Mouse (Mus musculus): ENCODE data around the gene Nkx2-1. TPM values are rescaled to one million over a fixed set of nuclear protein-coding genes. Genes with fewer than 3 reads are reported as not detected.

The Nkx2-1 gene
- polyA plus RNA-seq, 1 experiment from 2014 or later, result 87.6 TPM

- Histone ChIP-seq H3K27ac (peak overlapping the region; percentile 84), H3K27me3 (peaks cover 90% of the 10 kb centered on the region), H3K9ac (peak overlapping the region; percentile 43), H3K4me2 (peak overlapping the region; percentile 48), H3K4me1 (no peaks in the 10 kb centered on the region), H3K4me3 (peak overlapping the region; percentile 13), H3K9me3 (no peaks in the 10 kb centered on the region), H3K36me3 (no peaks in the 10 kb centered on the region)
- WGBS, result 14% methylated on average over 4 of the region's 4 CpGs
- no peak for ATAC-seq (ENCODE audit: borderline replicate concordance, extremely low read depth, low FRiP score, low TSS enrichment)
Measured at GRCm38 (mm10) chr12:56522191-56522590, 14.5 kb downstream of the Nkx2-1 start.

- H3K4me3 ChIP-seq, result peak overlapping the region; percentile 42
- WGBS, result 2% methylated on average over 33 of the region's 33 CpGs
- H3K27ac ChIP-seq, result peak overlapping the region; percentile 93
- no peaks in the 10 kb centered on the region for H3K4me1 ChIP-seq
- no peaks in the 10 kb centered on the region for H3K9me3 ChIP-seq
- H3K27me3 ChIP-seq, result peaks cover 80% of the 10 kb centered on the region
- peak overlapping the region; percentile 50 for H3K4me2 ChIP-seq
- peak; percentile 29; the same call in 1 of the 2 replicates for ATAC-seq (ENCODE audit: borderline replicate concordance, extremely low read depth, low FRiP score, low TSS enrichment)
- H3K9ac ChIP-seq, result peak overlapping the region; percentile 64
- no peaks in the 10 kb centered on the region for H3K36me3 ChIP-seq
Measured at GRCm38 (mm10) chr12:56521106-56521840, 15.4 kb downstream of the Nkx2-1 start.

DNA sequence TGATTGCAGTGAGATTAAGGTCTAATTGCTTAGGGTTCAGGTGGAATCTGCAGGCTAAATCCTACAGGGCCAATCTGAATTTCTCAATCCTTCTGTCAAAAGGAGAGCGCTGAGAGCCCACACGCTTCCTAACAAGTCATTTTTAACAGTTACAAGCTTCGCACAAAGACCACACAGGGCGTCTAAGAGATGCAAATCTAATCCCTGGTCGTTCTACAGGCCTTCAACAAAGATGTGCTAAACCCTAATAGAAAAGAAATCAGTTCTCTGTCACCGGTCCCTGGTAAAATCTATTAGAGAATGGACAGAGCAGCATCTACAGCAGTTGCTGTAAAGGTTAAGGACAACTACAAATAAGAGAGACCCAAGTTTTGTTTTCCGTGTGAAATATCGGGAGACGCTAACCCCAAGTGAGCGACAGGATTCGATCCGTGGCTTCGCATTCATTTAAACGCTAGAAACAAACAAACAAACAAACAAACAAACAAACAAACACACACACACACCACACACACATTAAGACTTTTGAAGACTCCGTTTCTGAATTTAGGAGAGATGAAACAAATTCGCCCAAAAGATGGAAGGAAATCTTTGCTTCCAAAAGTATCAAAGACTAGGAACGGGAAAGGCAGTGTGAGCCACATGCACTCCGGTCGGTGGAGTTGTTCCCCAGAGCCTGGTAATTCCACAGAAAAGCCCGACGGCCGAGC lies 16.2 kb downstream of the Nkx2-1 start:
- Histone ChIP-seq H3K4me2 (peak overlapping the region; percentile 50), H3K27me3 (peaks cover 73% of the 10 kb centered on the region), H3K27ac (peak overlapping the region; percentile 93)

GRCm38 (mm10) chr12:56519738-56520191 lies 16.9 kb downstream of the Nkx2-1 start:
- no peaks in the 10 kb centered on the region for H3K36me3 ChIP-seq
- no peaks in the 10 kb centered on the region for H3K9me3 ChIP-seq
- H3K27me3 ChIP-seq, result peaks cover 69% of the 10 kb centered on the region
- peaks cover 5% of the 10 kb centered on the region; the same call in 1 of the 2 replicates for H3K4me1 ChIP-seq
- H3K9ac ChIP-seq, result peak overlapping the region; percentile 64
- WGBS, result under 1% methylated on average over 30 of the region's 30 CpGs
- peak overlapping the region; percentile 50 for H3K4me2 ChIP-seq
- ATAC-seq (ENCODE audit: borderline replicate concordance, extremely low read depth, low FRiP score, low TSS enrichment), result 0 out of 2 replicates have a peak, but pooled peaks have one; percentile 27
- H3K27ac ChIP-seq, result peak overlapping the region; percentile 93
- H3K4me3 ChIP-seq, result peak overlapping the region; percentile 42

More for the DNA sequence above, 16.2 kb downstream of the Nkx2-1 start:
- no peak for ATAC-seq (ENCODE audit: borderline replicate concordance, extremely low read depth, low FRiP score, low TSS enrichment)
- Histone ChIP-seq H3K4me1 (no peaks in the 10 kb centered on the region), H3K9ac (peak overlapping the region; percentile 64), H3K9me3 (no peaks in the 10 kb centered on the region), H3K4me3 (peak overlapping the region; percentile 42), H3K36me3 (no peaks in the 10 kb centered on the region)
- WGBS, result 2% methylated on average over 22 of the region's 22 CpGs

DNA sequence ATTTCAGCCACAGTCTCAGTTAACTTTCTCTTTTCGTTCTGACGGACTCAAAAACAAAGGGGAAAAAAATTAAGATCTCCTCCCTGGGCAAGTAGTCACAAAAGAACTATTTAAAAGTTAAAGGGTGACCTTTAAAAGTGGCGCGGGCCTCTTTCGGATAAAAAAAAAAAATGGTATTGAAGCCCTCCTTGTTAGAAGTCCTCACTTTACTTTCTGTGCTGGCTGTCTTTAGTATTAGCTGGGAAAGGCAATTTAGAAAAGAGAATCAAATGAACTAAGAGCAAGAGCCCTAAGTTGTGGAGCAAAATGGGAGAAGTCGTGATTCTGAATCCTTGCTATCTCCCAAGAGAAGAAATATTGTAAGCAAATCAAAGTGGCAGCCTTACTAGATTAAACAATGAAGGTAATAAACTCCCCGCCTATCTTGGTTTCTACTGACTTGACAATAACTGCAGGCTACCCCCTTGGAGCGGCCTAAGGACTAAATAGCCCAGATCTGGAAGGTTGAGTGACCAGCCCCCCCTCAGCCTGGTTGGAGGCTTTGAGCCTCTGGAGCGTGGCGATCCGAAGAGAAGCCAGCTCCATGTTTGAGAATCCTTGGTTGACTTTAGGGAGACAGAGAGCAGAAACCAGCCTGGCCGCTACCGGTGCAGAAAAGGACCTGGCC lies 17.5 kb downstream of the Nkx2-1 start:
- H3K9me3 ChIP-seq, result no peaks in the 10 kb centered on the region
- H3K27me3 ChIP-seq, result peaks cover 64% of the 10 kb centered on the region
- H3K27ac ChIP-seq, result peak overlapping the region; percentile 93
- ATAC-seq (ENCODE audit: borderline replicate concordance, extremely low read depth, low FRiP score, low TSS enrichment), result 0 out of 2 replicates have a peak, but pooled peaks have one; percentile 20
- WGBS, result 16% methylated on average over 13 of the region's 13 CpGs
- H3K9ac ChIP-seq, result peak overlapping the region; percentile 64
- peak overlapping the region; percentile 42 for H3K4me3 ChIP-seq
- no peaks in the 10 kb centered on the region for H3K36me3 ChIP-seq
- H3K4me1 ChIP-seq, result peaks cover 5% of the 10 kb centered on the region; the same call in 1 of the 2 replicates
- H3K4me2 ChIP-seq, result peak overlapping the region; percentile 50

GRCm38 (mm10) chr12:56518221-56518620 lies 18.5 kb downstream of the Nkx2-1 start:
- Histone ChIP-seq H3K9me3 (no peaks in the 10 kb centered on the region), H3K4me1 (peaks cover 5% of the 10 kb centered on the region; the same call in 1 of the 2 replicates), H3K4me3 (peak overlapping the region; percentile 15; the same call in 1 of the 2 replicates), H3K9ac (no peak overlapping the region), H3K4me2 (peak overlapping the region; percentile 50), H3K27ac (peak overlapping the region; percentile 93), H3K27me3 (peaks cover 54% of the 10 kb centered on the region), H3K36me3 (no peaks in the 10 kb centered on the region)
- ATAC-seq (ENCODE audit: borderline replicate concordance, extremely low read depth, low FRiP score, low TSS enrichment), result no peak
- WGBS, result 25% methylated on average over 5 of the region's 5 CpGs

GRCm38 (mm10) chr12:56514831-56515230 lies 21.9 kb downstream of the Nkx2-1 start:
- no peak for ATAC-seq (ENCODE audit: borderline replicate concordance, extremely low read depth, low FRiP score, low TSS enrichment)
- no peak overlapping the region for H3K9ac ChIP-seq
- H3K4me3 ChIP-seq, result no peak overlapping the region
- H3K4me2 ChIP-seq, result no peak overlapping the region
- H3K27ac ChIP-seq, result peak overlapping the region; percentile 41
- peaks cover 25% of the 10 kb centered on the region for H3K27me3 ChIP-seq
- 58% methylated on average over 5 of the region's 5 CpGs for WGBS
- no peaks in the 10 kb centered on the region for H3K36me3 ChIP-seq
- peaks cover 5% of the 10 kb centered on the region; the same call in 1 of the 2 replicates for H3K4me1 ChIP-seq
- no peaks in the 10 kb centered on the region for H3K9me3 ChIP-seq

DNA sequence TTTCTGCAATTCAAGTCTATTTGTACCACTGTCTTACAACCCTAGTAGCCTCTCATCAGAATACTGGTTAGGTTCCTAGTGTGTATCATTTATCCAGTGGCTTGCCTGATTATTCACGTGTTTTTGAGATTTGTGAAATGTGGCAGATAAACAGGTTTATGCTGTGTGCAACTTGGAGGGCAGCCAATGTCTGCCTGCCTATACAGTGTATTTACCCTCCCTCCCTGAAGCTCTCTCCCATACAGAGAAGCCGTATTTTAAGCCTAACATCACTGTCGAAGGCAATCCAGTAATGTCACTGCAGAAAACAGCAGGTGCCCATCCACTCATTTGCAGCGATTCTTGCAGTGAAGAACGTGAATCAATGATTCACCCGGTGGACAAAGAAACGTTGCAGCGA lies 28.3 kb downstream of the Nkx2-1 start:
- Histone ChIP-seq H3K4me1 (no peaks in the 10 kb centered on the region), H3K9me3 (no peaks in the 10 kb centered on the region), H3K4me2 (no peak overlapping the region), H3K9ac (no peak overlapping the region), H3K4me3 (no peak overlapping the region), H3K27me3 (no peaks in the 10 kb centered on the region), H3K36me3 (peaks cover 3% of the 10 kb centered on the region; the same call in 1 of the 2 replicates), H3K27ac (no peak overlapping the region)
- WGBS, result 35% methylated on average over 8 of the region's 8 CpGs
- no peak for ATAC-seq (ENCODE audit: borderline replicate concordance, extremely low read depth, low FRiP score, low TSS enrichment)

DNA sequence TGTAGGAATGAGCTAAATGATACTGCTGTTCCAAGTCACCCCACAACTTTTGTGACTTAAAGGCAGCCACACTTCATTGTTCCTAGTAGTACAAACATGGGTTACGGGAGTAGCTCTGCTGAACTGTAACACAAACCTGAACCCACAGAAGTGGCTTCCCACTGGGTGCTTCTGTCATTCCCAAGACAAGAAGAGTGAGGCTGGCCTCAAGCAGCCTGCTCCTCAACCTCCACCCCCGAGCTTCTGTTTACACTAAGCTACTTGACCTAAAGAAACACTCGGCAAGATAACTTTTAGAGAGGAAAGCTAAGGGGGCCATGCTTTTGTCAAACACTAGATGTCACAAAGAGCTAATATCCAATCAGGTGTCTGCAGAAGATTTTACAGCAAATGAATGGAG lies 49.7 kb downstream of the Nkx2-1 start:
- Histone ChIP-seq H3K27me3 (no peaks in the 10 kb centered on the region), H3K36me3 (no peaks in the 10 kb centered on the region), H3K9ac (no peak overlapping the region), H3K4me3 (no peak overlapping the region), H3K4me1 (0 out of 2 replicates have a peak, but pooled peaks cover 4% of the 10 kb centered on the region), H3K9me3 (no peaks in the 10 kb centered on the region), H3K4me2 (no peak overlapping the region), H3K27ac (peak overlapping the region; percentile 11; the same call in 1 of the 2 replicates)
- WGBS, result 13% methylated on average over 3 of the region's 3 CpGs
- ATAC-seq (ENCODE audit: borderline replicate concordance, extremely low read depth, low FRiP score, low TSS enrichment), result no peak

GRCm38 (mm10) chr12:56482606-56483005 lies 54.1 kb downstream of the Nkx2-1 start:
- WGBS, result 81% methylated on average over 10 of the region's 10 CpGs
- no peaks in the 10 kb centered on the region for H3K9me3 ChIP-seq
- H3K4me1 ChIP-seq, result 0 out of 2 replicates have a peak, but pooled peaks cover 4% of the 10 kb centered on the region
- no peak overlapping the region for H3K27ac ChIP-seq
- no peak for ATAC-seq (ENCODE audit: borderline replicate concordance, extremely low read depth, low FRiP score, low TSS enrichment)
- no peak overlapping the region for H3K4me2 ChIP-seq
- no peaks in the 10 kb centered on the region for H3K36me3 ChIP-seq
- no peak overlapping the region for H3K4me3 ChIP-seq
- H3K9ac ChIP-seq, result no peak overlapping the region
- no peaks in the 10 kb centered on the region for H3K27me3 ChIP-seq

All from lung, embryonic 15.5 days (tissue).